Mouse (Mus musculus) ES-E14 (cell line): ENCODE data around the gene Bcl2l11. TPM values are rescaled to one million over a fixed set of nuclear protein-coding genes. Genes with fewer than 3 reads are reported as not detected.
A peak's percentile ranks its signal among the peaks of the same experiment; 100 is the strongest.

ENCODE experiments used
- DNase-seq: peaks from one replicate; pipeline ENCODE4 v3.0.0-alpha.2; 2013; ENCODE audit warnings: low read depth, low spot score
- H3K27ac ChIP-seq: 2 replicates; pipeline ENCODE4 v1.5.1; 2012; ENCODE audit warnings: low read depth, mild to moderate bottlenecking, low read length, moderate library complexity, mixed read lengths; ENCODE audit not compliant: poor library complexity, insufficient read depth, severe bottlenecking
- H3K36me3 ChIP-seq: 2 replicates; pipeline ENCODE4 v1.6.1; 2012; ENCODE audit warnings: mild to moderate bottlenecking, low read length, moderate library complexity, mixed read lengths; ENCODE audit not compliant: control insufficient read depth, poor library complexity, insufficient read depth, severe bottlenecking
- H3K4me1 ChIP-seq, 2 experiments: fragments of 150-350 bp in 1 of 2; sonication (generic) in 1 of 2; 2 replicates each; pipeline ENCODE4 v1.6.1; 2012; ENCODE audit warnings: low read length in 2 of 2, mild to moderate bottlenecking in 1 of 2, mixed read lengths in 1 of 2; ENCODE audit not compliant: control insufficient read depth in 2 of 2, insufficient read depth in 2 of 2, poor library complexity in 1 of 2
- H3K4me3 ChIP-seq, 2 experiments: fragments of 150-350 bp in 1 of 2; sonication (generic) in 1 of 2; 2 replicates each; pipeline ENCODE4 v1.5.1; 2012; ENCODE audit warnings: low read length in 2 of 2, low read depth in 1 of 2, mild to moderate bottlenecking in 1 of 2, mixed read lengths in 1 of 2; ENCODE audit not compliant: insufficient read depth in 1 of 2, poor library complexity in 1 of 2, severe bottlenecking in 1 of 2
- H3K9ac ChIP-seq: 2 replicates; pipeline ENCODE4 v1.6.1; 2012; ENCODE audit warnings: low read depth, mild to moderate bottlenecking, low read length, mixed read lengths; ENCODE audit not compliant: poor library complexity, insufficient read depth, severe bottlenecking
- H3K9me3 ChIP-seq: fragments of 150-350 bp; sonication (generic); 2 replicates; pipeline ENCODE4 v1.6.1; 2012; ENCODE audit warnings: low read depth, mild to moderate bottlenecking, low read length; ENCODE audit not compliant: control insufficient read depth, insufficient read depth
- CHD2 ChIP-seq: IDR thresholded peaks from 2 replicates; pipeline ENCODE4 v1.6.1; 2014; ENCODE audit warnings: mild to moderate bottlenecking, low read depth, low read length, inconsistent platforms
- HCFC1 ChIP-seq: IDR thresholded peaks from 2 replicates; pipeline ENCODE4 v1.6.1; 2012; ENCODE audit warnings: low read length, inconsistent platforms, borderline replicate concordance; ENCODE audit not compliant: insufficient read depth
- MAFK ChIP-seq: IDR thresholded peaks from 2 replicates; pipeline ENCODE4 v1.6.1; 2014; ENCODE audit warnings: mild to moderate bottlenecking, low read depth, low read length, inconsistent platforms; ENCODE audit not compliant: insufficient read depth
- ZC3H11A ChIP-seq: IDR thresholded peaks from 2 replicates; pipeline ENCODE4 v1.6.1; 2012; ENCODE audit warnings: low read depth, mild to moderate bottlenecking, inconsistent platforms, low read length, borderline replicate concordance
- ZNF384 ChIP-seq: IDR thresholded peaks from 2 replicates; pipeline ENCODE4 v1.6.1; 2012; ENCODE audit warnings: low read depth, low read length, inconsistent platforms
- in situ Hi-C, 2 experiments: fragments of 600-800 bp; cut with MboI; formaldehyde crosslinking; loops; one replicate each; pipeline ENCODE4 v1.15.1; 2025; ENCODE audit warnings: low sequenced_read_pairs in 2 of 2, inconsistent platforms in 1 of 2; ENCODE audit not compliant: unreplicated experiment in 2 of 2
- total RNA-seq: library from RNA; depleted of rRNA; stranded (reverse); fragments of 300-350 nt; gene quantifications from 2 replicates; pipeline ENCODE4 v1.2.3, GENCODE M21; 2012

The Bcl2l11 gene
- total RNA-seq, 1 experiment, result 23.6 TPM

DNA sequence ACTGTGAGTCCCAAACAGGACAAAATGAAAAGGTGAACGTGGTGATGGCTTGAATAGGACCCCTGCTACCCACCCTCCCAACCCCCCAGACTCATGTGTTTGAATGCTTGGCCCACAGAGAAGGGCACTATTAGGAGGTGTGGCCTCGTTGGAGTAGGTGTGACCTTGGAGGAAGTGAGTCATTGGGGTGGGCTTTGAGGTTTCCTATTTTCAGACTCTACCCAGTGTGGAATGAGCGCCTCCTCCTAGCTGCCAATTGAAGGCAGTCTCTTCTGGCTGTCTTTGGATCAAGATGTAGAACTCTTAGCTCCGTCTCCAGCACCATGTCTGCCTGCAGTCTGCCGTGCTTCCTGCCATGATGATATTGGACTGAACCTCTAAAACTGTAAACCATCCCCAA lies 64.4 kb downstream of the Bcl2l11 start:
- H3K4me1 ChIP-seq, result peaks cover 3 to 5% of the 10 kb centered on the region in 2 experiments; a peak in 1 of 4 replicates
- no peak for DNase-seq
- no peak overlapping the region for H3K27ac ChIP-seq
- H3K4me3 ChIP-seq, result no peak overlapping the region
- H3K9me3 ChIP-seq, result no peaks in the 10 kb centered on the region
- TF ChIP-seq HCFC1, result no peak
- no peak for TF ChIP-seq CHD2
- no peak for TF ChIP-seq ZC3H11A
- TF ChIP-seq MAFK, result no peak
- no peak for TF ChIP-seq ZNF384
- no peak overlapping the region for H3K9ac ChIP-seq
- in situ Hi-C loops, result no loop called here
- no peaks in the 10 kb centered on the region for H3K36me3 ChIP-seq

DNA sequence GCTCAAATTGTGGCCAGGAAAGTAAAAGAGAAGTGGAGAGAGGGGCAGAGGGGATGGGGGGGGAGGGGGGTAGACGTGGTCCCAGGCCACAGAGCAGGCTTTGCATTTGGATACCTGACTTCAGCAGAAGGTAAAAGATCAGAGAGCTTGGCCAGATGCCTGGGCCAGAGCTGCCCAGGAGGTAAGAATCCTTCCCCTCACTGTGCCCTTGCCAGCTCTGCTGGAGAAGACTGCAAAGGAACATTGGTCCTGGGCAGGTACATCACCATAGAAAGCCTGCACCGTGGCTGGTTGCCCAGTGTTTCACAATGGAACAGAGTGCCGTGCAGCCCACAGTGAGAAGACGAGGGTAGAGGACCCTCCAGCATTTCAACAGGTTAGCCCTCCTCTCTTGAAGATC lies 67.6 kb downstream of the Bcl2l11 start:
- no peaks in the 10 kb centered on the region for H3K9me3 ChIP-seq
- H3K4me3 ChIP-seq, result no peak overlapping the region
- TF ChIP-seq HCFC1, result no peak
- no peak overlapping the region for H3K27ac ChIP-seq
- in situ Hi-C loops, result no loop called here
- H3K4me1 ChIP-seq, result peaks cover 3 to 5% of the 10 kb centered on the region in 2 experiments; a peak in 1 of 4 replicates
- no peaks in the 10 kb centered on the region for H3K36me3 ChIP-seq
- no peak overlapping the region for H3K9ac ChIP-seq
- no peak for DNase-seq

DNA sequence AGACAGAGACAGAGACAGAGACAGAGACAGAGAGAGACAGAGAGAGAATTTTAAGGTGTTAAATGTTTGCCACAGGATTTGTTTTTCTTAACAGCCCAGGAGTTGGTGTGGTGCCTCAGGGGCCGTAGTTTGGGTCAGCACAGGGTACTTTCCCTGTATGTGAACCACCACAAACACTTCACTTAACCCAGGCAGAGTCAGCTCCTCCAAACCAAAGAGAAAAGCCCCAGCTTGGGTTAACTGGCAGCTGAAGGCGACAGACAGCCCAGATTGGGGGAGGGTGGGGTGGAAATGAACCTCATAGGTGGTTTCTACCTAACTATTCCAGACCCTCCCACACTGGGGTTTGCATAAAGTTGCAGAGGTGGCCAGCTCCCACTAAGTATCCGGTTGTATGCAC lies 71.5 kb downstream of the Bcl2l11 start:
- Histone ChIP-seq H3K4me1 (no peaks in the 10 kb centered on the region), H3K9me3 (no peaks in the 10 kb centered on the region), H3K27ac (no peak overlapping the region), H3K4me3 (no peak overlapping the region), H3K36me3 (no peaks in the 10 kb centered on the region), H3K9ac (no peak overlapping the region)
- in situ Hi-C loops, result no loop called here
- TF ChIP-seq MAFK (no peak), ZNF384 (no peak), HCFC1 (no peak), CHD2 (no peak), ZC3H11A (no peak)
- DNase-seq, result no peak

DNA sequence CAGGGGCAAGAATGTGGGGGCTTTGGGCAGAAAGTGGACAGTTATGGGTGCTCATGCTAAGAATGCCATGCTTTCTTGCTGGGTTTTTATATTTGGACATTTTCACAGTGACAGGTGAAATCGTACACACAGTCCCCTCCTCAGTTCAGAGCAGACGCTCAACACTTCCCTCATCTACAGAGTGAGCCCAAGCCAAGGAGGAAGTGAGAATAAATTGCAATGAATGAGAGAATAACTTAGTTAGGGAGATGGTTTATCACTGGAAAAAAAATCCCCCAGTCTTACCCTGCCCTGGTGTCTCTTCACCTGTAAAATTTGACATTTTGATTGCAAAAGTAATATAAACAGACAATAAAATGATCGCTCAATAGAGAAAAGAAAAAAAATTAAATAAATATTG lies 77.3 kb downstream of the Bcl2l11 start:
- H3K4me1 ChIP-seq, result 0 out of 4 replicates have a peak, but pooled peaks cover 0 to 2% of the 10 kb centered on the region in 2 experiments
- in situ Hi-C loops, result no loop called here

DNA sequence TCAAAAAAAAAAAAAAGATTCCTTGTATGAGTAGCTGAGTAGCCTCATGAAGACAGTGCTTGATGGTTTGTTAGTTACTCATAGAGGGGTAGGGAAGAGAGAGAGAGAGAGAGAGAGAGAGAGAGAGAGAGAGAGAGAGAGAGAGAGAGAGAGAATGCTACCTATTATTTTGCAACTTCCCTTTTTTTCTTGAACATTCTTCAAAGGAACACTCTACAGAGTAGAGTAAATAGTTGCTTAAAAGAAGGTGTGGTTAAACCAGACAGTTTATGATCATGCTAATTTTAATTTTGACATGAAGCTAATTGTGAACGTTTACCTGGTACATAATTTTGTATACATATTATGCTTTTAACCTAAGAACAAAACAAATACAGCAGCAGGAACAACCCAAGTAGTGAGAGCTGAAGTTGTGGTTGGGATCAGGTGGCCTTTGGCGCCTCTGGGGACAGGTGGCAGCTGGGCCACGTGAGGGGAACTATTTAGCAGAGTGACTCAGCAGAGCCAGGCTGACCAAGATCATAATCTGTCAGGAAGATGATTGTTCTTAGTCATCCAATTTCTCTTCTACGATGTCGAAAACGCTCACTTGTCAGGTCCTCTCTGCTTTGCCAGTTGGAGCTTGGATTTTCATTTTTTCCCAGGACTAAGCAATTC lies 78.0 kb downstream of the Bcl2l11 start:
- no peaks in the 10 kb centered on the region for H3K9me3 ChIP-seq
- H3K4me1 ChIP-seq, result peaks cover 0 to 7% of the 10 kb centered on the region in 2 experiments; a peak in 1 of 4 replicates
- no peak overlapping the region for H3K9ac ChIP-seq
- TF ChIP-seq MAFK (0 out of 2 replicates have a peak, but pooled peaks have one; percentile 34), CHD2 (no peak), ZNF384 (no peak), ZC3H11A (no peak), HCFC1 (no peak)
- H3K27ac ChIP-seq, result no peak overlapping the region
- no peak overlapping the region for H3K4me3 ChIP-seq
- no peak for DNase-seq
- in situ Hi-C loops, result no loop called here
- H3K36me3 ChIP-seq, result no peaks in the 10 kb centered on the region

More for the DNA sequence above, 77.3 kb downstream of the Bcl2l11 start:
- no peak overlapping the region for H3K27ac ChIP-seq
- no peak overlapping the region for H3K9ac ChIP-seq
- DNase-seq, result no peak
- no peaks in the 10 kb centered on the region for H3K9me3 ChIP-seq
- H3K4me3 ChIP-seq, result no peak overlapping the region
- no peaks in the 10 kb centered on the region for H3K36me3 ChIP-seq
- no peak for TF ChIP-seq MAFK
- no peak for TF ChIP-seq CHD2
- no peak for TF ChIP-seq ZNF384
- no peak for TF ChIP-seq HCFC1
- TF ChIP-seq ZC3H11A, result no peak
